Comparison of ENCODE assay signal across 23 mouse cellular contexts in the genomic region with DNA sequence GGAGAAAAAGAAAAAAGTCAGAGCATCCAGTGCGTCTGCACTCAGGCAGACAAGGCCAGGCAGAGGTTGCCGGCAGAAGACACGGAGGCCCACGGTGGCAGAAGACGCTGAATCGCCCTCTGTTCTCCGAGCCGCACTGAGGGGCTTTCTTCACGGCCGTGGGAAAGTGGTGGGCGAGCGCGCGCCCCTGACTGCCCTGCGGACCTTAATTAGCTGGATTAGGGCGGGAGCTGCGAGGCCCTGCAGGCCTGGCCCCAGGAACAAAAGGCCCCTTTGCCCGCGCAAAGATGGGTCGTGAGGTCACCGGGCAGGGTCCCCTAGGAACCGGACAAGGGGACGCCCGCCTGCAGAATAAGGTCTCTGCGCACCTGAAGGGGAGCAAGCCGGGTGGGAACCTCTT.
DNase-seq lines count a peak whose midpoint lies in the region; ATAC-seq lines count a peak whose summit lies in the region.
"Had no signal": no experiment of that assay in that cellular context is flagged by ENCODE, and none has a peak within 500 bp of the region (broad histone marks: within the 10 kb centered on the region; RNA-seq: fewer than 3 reads in every experiment).

No protein-coding gene starts in this region.

- H3K36me3 ChIP-seq in forebrain, embryonic 10.5 days (replicated peaks) = no peaks in the 10 kb centered on the region
- no peaks in the 10 kb centered on the region for H3K36me3 ChIP-seq in forebrain, embryonic 16.5 days (ENCODE audit: control insufficient read depth, insufficient read depth)
- no peaks in the 10 kb centered on the region for H3K36me3 ChIP-seq in midbrain, embryonic 10.5 days
- H3K36me3 ChIP-seq in midbrain, embryonic 15.5 days (replicated peaks) = no peaks in the 10 kb centered on the region
- H3K36me3 ChIP-seq: embryonic facial prominence, embryonic 13.5 days; heart, embryonic 15.5 days; kidney, embryonic 15.5 days; limb, embryonic 15.5 days had no signal

- peaks cover 5% of the 10 kb centered on the region; the same call in 1 of the 2 replicates for H3K27me3 ChIP-seq in forebrain, embryonic 10.5 days (ENCODE audit: poor library complexity, severe bottlenecking)
- H3K27me3 ChIP-seq in forebrain, embryonic 16.5 days (replicated peaks; ENCODE audit: control insufficient read depth, insufficient read depth, low read length) = no peaks in the 10 kb centered on the region
- peaks cover 18% of the 10 kb centered on the region; the same call in 1 of the 2 replicates for H3K27me3 ChIP-seq in midbrain, embryonic 10.5 days (ENCODE audit: low read depth, poor library complexity, severe bottlenecking)
- H3K27me3 ChIP-seq in midbrain, embryonic 15.5 days (replicated peaks) = no peaks in the 10 kb centered on the region
- H3K27me3 ChIP-seq: embryonic facial prominence, embryonic 13.5 days; heart, embryonic 15.5 days; kidney, embryonic 15.5 days; limb, embryonic 15.5 days had no signal

- H3K4me1 ChIP-seq in forebrain, embryonic 10.5 days = peaks cover 32% of the 10 kb centered on the region
- no peaks in the 10 kb centered on the region for H3K4me1 ChIP-seq in forebrain, embryonic 16.5 days (replicated peaks; ENCODE audit: control insufficient read depth, insufficient read depth, low read length)
- peaks cover 32% of the 10 kb centered on the region for H3K4me1 ChIP-seq in midbrain, embryonic 10.5 days
- H3K4me1 ChIP-seq in midbrain, embryonic 15.5 days = no peaks in the 10 kb centered on the region

- H3K4me2 ChIP-seq in forebrain, embryonic 16.5 days (ENCODE audit: low read length) = no peak overlapping the region
- no peak overlapping the region for H3K4me2 ChIP-seq in midbrain, embryonic 15.5 days
- H3K4me2 ChIP-seq: embryonic facial prominence, embryonic 13.5 days; heart, embryonic 15.5 days; kidney, embryonic 15.5 days; limb, embryonic 15.5 days; lung, embryonic 14.5 days had no signal

- peak; percentile 63 for DNase-seq in forebrain, embryonic 10.5 days (ENCODE audit: extremely low spot score, low spot score)
- peak; percentile 51 for DNase-seq in midbrain, embryonic 10.5 days (ENCODE audit: low spot score)
- DNase-seq in embryo, embryonic 10.5 days (ENCODE audit: low spot score) = peak; percentile 38
- DNase-seq in retina, postnatal 1 day = peak; percentile 84
- DNase-seq: adrenal gland, postnatal 25 days; cerebellum, adult 8-10 months; cerebellum, postnatal 36 days; heart, postnatal 36 days; kidney, postnatal 4 days; lung, embryonic 14.5 days; right cerebral cortex, postnatal 25 days; thymus, postnatal 14 days had no signal

- WGBS in forebrain, embryonic 10.5 days = 16% methylated on average over 26 of the region's 26 CpGs
- 18% methylated on average over 26 of the region's 26 CpGs for WGBS in forebrain, embryonic 16.5 days
- WGBS in midbrain, embryonic 10.5 days = 36% methylated on average over 26 of the region's 26 CpGs
- WGBS in midbrain, embryonic 15.5 days = 34% methylated on average over 26 of the region's 26 CpGs

- H3K4me3 ChIP-seq in forebrain, embryonic 10.5 days = peak overlapping the region; percentile 24
- no peak overlapping the region for H3K4me3 ChIP-seq in forebrain, embryonic 16.5 days (replicated peaks; ENCODE audit: low read length)
- H3K4me3 ChIP-seq in midbrain, embryonic 10.5 days = peak overlapping the region; percentile 30; the same call in 1 of the 2 replicates
- no peak overlapping the region for H3K4me3 ChIP-seq in midbrain, embryonic 15.5 days
- H3K4me3 ChIP-seq: embryonic facial prominence, embryonic 13.5 days; erythroblast, embryonic 14.5 days; heart, embryonic 15.5 days; kidney, embryonic 15.5 days; limb, embryonic 15.5 days; megakaryocyte, embryonic 14.5 days had no signal

- ATAC-seq in forebrain, embryonic 16.5 days = no peak
- no peak for ATAC-seq in midbrain, embryonic 15.5 days (replicated peaks)
- no peak for ATAC-seq in megakaryocyte progenitor cell, adult 5-6 weeks (replicated peaks; ENCODE audit: poor library complexity)
- ATAC-seq: intestine, postnatal 0 days had no signal

- no peak overlapping the region for H3K9ac ChIP-seq in forebrain, embryonic 16.5 days (replicated peaks; ENCODE audit: low read depth, low read length)
- H3K9ac ChIP-seq in midbrain, embryonic 15.5 days = no peak overlapping the region
- H3K9ac ChIP-seq: embryonic facial prominence, embryonic 13.5 days; heart, embryonic 15.5 days; kidney, embryonic 15.5 days; limb, embryonic 15.5 days; liver, embryonic 14.5 days; lung, embryonic 14.5 days had no signal

- H3K9me3 ChIP-seq in forebrain, embryonic 10.5 days = peaks cover 11% of the 10 kb centered on the region; the same call in 1 of the 2 replicates
- no peaks in the 10 kb centered on the region for H3K9me3 ChIP-seq in forebrain, embryonic 16.5 days (ENCODE audit: control insufficient read depth, low read length)
- H3K9me3 ChIP-seq in midbrain, embryonic 10.5 days (replicated peaks) = 0 out of 2 replicates have a peak, but pooled peaks cover 4% of the 10 kb centered on the region
- H3K9me3 ChIP-seq in midbrain, embryonic 15.5 days = no peaks in the 10 kb centered on the region
- H3K9me3 ChIP-seq: embryonic facial prominence, embryonic 13.5 days; heart, embryonic 15.5 days; kidney, embryonic 15.5 days; limb, embryonic 15.5 days had no signal

- peak overlapping the region; percentile 83 for H3K27ac ChIP-seq in forebrain, embryonic 10.5 days
- H3K27ac ChIP-seq in forebrain, embryonic 16.5 days (ENCODE audit: low read length) = no peak overlapping the region
- H3K27ac ChIP-seq in midbrain, embryonic 10.5 days (replicated peaks) = peak overlapping the region; percentile 78
- no peak overlapping the region for H3K27ac ChIP-seq in midbrain, embryonic 15.5 days
- H3K27ac ChIP-seq: embryonic facial prominence, embryonic 13.5 days; heart, embryonic 15.5 days; kidney, embryonic 15.5 days; limb, embryonic 15.5 days; liver, embryonic 14.5 days had no signal

Comparison
In these comparisons a context has a peak if more than half of its experiments do, and no peak if none do; other contexts are left out.
1. H3K27ac ChIP-seq: peak in forebrain, embryonic 10.5 days (single experiment) and midbrain, embryonic 10.5 days (single experiment); none in forebrain, embryonic 16.5 days (single experiment) and midbrain, embryonic 15.5 days (single experiment).
2. H3K4me3 ChIP-seq: peak in forebrain, embryonic 10.5 days (single experiment) and midbrain, embryonic 10.5 days (single experiment); none in forebrain, embryonic 16.5 days (single experiment) and midbrain, embryonic 15.5 days (single experiment).
3. Peak in every context shown above with its lines, with median percentiles within 50 percentile points of each other: DNase-seq.